Mouse (Mus musculus) testis, adult 2 months (tissue): ENCODE measurements around the gene Malsu1. TPM values are rescaled to one million over a fixed set of nuclear protein-coding genes. Genes with fewer than 3 reads are reported as not detected.
A peak's percentile ranks its signal among the peaks of the same experiment; 100 is the strongest.

Source experiments
- H3K27ac ChIP-seq: fragments of 200-500 bp; 2 replicates; pipeline ENCODE4 v1.5.1; 2012; ENCODE audit warnings: low read depth, low read length; ENCODE audit not compliant: control insufficient read depth, insufficient read depth
- H3K27me3 ChIP-seq: fragments of 200-500 bp; 2 replicates; pipeline ENCODE4 v1.6.1; 2012; ENCODE audit warnings: mild to moderate bottlenecking, low read length, moderate library complexity; ENCODE audit not compliant: control insufficient read depth, insufficient read depth
- H3K36me3 ChIP-seq: fragments of 200-500 bp; 2 replicates; pipeline ENCODE4 v1.6.1; 2012; ENCODE audit warnings: mild to moderate bottlenecking, low read length; ENCODE audit not compliant: control insufficient read depth, insufficient read depth
- H3K4me1 ChIP-seq: fragments of 200-500 bp; 2 replicates; pipeline ENCODE4 v1.6.1; 2012; ENCODE audit warnings: low read length; ENCODE audit not compliant: control insufficient read depth, insufficient read depth
- H3K4me3 ChIP-seq: fragments of 200-500 bp; 2 replicates; pipeline ENCODE4 v1.5.1; 2012; ENCODE audit warnings: low read depth, mild to moderate bottlenecking, low read length, moderate library complexity, mixed read lengths; ENCODE audit not compliant: control insufficient read depth
- CTCF ChIP-seq: fragments of 200-500 bp; IDR thresholded peaks from 2 replicates; pipeline ENCODE4 v1.5.1; 2012; ENCODE audit warnings: low read depth, mild to moderate bottlenecking, inconsistent platforms, low read length, moderate library complexity; ENCODE audit not compliant: control insufficient read depth, insufficient read depth, insufficient replicate concordance
- POLR2A ChIP-seq: fragments of 200-500 bp; IDR thresholded peaks from 2 replicates; pipeline ENCODE4 v1.6.1; 2012; ENCODE audit warnings: low read depth, mild to moderate bottlenecking, inconsistent platforms, low read length, moderate library complexity; ENCODE audit not compliant: control insufficient read depth
- polyA plus RNA-seq: library from polyadenylated mRNA; depleted of rRNA; stranded (reverse); fragments of >200 nt; gene quantifications from 2 replicates; pipeline ENCODE4 v1.2.3, GENCODE M21; 2012

The Malsu1 gene
- polyA plus RNA-seq, 1 experiment, result 8.4 TPM

GRCm38 (mm10) chr6:49050677-49051410 is 22.8 kb upstream of the Malsu1 start:
- no peaks in the 10 kb centered on the region for H3K27me3 ChIP-seq
- no peaks in the 10 kb centered on the region for H3K36me3 ChIP-seq
- TF ChIP-seq POLR2A (no peak), CTCF (no peak)
- no peaks in the 10 kb centered on the region for H3K4me1 ChIP-seq
- H3K27ac ChIP-seq, result no peak overlapping the region
- no peak overlapping the region for H3K4me3 ChIP-seq

GRCm38 (mm10) chr6:49052191-49052590 is 21.4 kb upstream of the Malsu1 start:
- Histone ChIP-seq H3K4me1 (no peaks in the 10 kb centered on the region; the same call in 1 of the 2 replicates), H3K36me3 (no peaks in the 10 kb centered on the region), H3K27me3 (no peaks in the 10 kb centered on the region), H3K4me3 (no peak overlapping the region), H3K27ac (no peak overlapping the region)
- no peak for TF ChIP-seq CTCF

- Histone ChIP-seq H3K27me3 (no peaks in the 10 kb centered on the region), H3K36me3 (no peaks in the 10 kb centered on the region), H3K4me1 (no peaks in the 10 kb centered on the region; the same call in 1 of the 2 replicates), H3K27ac (no peak overlapping the region), H3K4me3 (no peak overlapping the region)
- TF ChIP-seq CTCF, result no peak
- no peak for TF ChIP-seq POLR2A
These were observed 18.3 kb upstream of the Malsu1 start for GRCm38 (mm10) chr6:49055256-49055733.

- no peak for TF ChIP-seq CTCF
- TF ChIP-seq POLR2A, result no peak
- no peaks in the 10 kb centered on the region for H3K36me3 ChIP-seq
- H3K27ac ChIP-seq, result no peak overlapping the region
- H3K27me3 ChIP-seq, result no peaks in the 10 kb centered on the region
- H3K4me3 ChIP-seq, result no peak overlapping the region
- H3K4me1 ChIP-seq, result no peaks in the 10 kb centered on the region; the same call in 1 of the 2 replicates
These were observed 17.6 kb upstream of the Malsu1 start for GRCm38 (mm10) chr6:49056009-49056408.

GRCm38 (mm10) chr6:49057053-49058021 is 16.3 kb upstream of the Malsu1 start:
- Histone ChIP-seq H3K36me3 (no peaks in the 10 kb centered on the region), H3K27ac (no peak overlapping the region), H3K4me1 (no peaks in the 10 kb centered on the region; the same call in 1 of the 2 replicates), H3K4me3 (no peak overlapping the region), H3K27me3 (no peaks in the 10 kb centered on the region)
- TF ChIP-seq POLR2A (no peak), CTCF (peak; percentile 78; the same call in 1 of the 2 replicates)

- no peaks in the 10 kb centered on the region for H3K36me3 ChIP-seq
- H3K27me3 ChIP-seq, result no peaks in the 10 kb centered on the region
- TF ChIP-seq CTCF (no peak), POLR2A (no peak)
- H3K27ac ChIP-seq, result no peak overlapping the region
- H3K4me1 ChIP-seq, result no peaks in the 10 kb centered on the region
- no peak overlapping the region for H3K4me3 ChIP-seq
These were observed 5.2 kb upstream of the Malsu1 start for GRCm38 (mm10) chr6:49068361-49068760.

GRCm38 (mm10) chr6:49074117-49074490 is 509 bp downstream of the Malsu1 start:
- Histone ChIP-seq H3K27ac (peak overlapping the region; percentile 84), H3K36me3 (no peaks in the 10 kb centered on the region), H3K4me1 (peaks cover 6% of the 10 kb centered on the region), H3K4me3 (peak overlapping the region; percentile 99), H3K27me3 (no peaks in the 10 kb centered on the region)
- TF ChIP-seq POLR2A (no peak), CTCF (no peak)
